Mouse (Mus musculus): ENCODE measurements around the gene Grhpr. TPM values are rescaled to one million over a fixed set of nuclear protein-coding genes. Genes with fewer than 3 reads are reported as not detected.

Gene Grhpr
- polyA plus RNA-seq (2014; fragmentation: Nextera tagmentation; extraction: Ambion mirVana): 46.2 and 50.1 TPM in 2 replicates

DNA sequence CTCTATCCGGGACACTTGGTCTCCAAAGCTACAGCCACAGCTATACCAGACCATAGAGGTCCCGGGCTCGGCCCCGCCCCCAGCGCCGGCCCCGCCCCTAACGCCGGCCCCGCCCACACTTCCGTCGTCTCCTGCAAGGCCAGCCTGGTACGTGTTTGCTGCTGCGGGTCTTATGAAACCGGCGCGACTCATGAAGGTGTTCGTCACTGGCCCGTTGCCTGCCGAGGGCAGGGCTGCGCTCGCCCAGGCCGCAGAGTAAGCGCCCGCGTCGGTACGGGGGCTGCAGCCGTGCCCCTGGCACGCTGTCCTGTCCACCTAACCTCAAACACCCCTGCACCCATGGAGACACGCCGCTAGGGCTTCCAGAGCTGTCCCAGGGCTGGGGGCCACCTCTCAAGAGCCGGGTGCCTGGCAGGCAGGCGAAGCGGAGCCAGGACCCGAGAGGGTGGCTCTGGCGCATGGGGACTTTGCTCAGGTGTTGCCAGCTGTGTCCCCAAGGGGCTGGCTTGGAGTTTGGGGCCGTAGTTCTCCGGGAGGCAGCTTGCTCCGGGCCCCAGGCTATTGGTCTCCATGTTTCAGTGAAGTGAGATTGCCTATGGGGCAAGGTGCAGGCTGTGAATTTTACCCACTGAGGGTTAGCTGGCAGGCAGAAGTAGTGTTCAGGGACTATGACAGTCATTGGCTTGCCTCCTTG is at the start of gene Grhpr:
Gene Grhpr, plus strand, starts transcription at position 116 of the 694 bp plus-strand sequence.
- peak within 1 kb of the TSS; percentile 94 for H3K4me2 ChIP-seq
- TF ChIP-seq CTCF (IDR thresholded peaks at IDR 0.05; ENCODE audit: low read depth): peak; percentile 38; the same call in 1 of the 2 replicates
- DNase-seq: peak; percentile 89
- no peaks in the 10 kb centered on the region for H3K27me3 ChIP-seq (ENCODE audit: insufficient read depth, low read length)
- 1% methylated on average over 40 of the region's 40 CpGs for WGBS
- H3K9me3 ChIP-seq (ENCODE audit: low read depth, low read length): no peaks in the 10 kb centered on the region
- peak within 1 kb of the TSS; percentile 89 for H3K9ac ChIP-seq
- peak; percentile 95 for ATAC-seq (ENCODE audit: insufficient read depth)
- peak within 1 kb of the TSS; percentile 84 for H3K27ac ChIP-seq (ENCODE audit: low read depth)
- H3K4me3 ChIP-seq (ENCODE audit: low read depth, low read length): peak within 1 kb of the TSS; percentile 57
- peaks cover 14% of the 10 kb centered on the region; the same call in 1 of the 2 replicates for H3K36me3 ChIP-seq (ENCODE audit: insufficient read depth)
- H3K4me1 ChIP-seq (ENCODE audit: insufficient read depth): no peaks in the 10 kb centered on the region

DNA sequence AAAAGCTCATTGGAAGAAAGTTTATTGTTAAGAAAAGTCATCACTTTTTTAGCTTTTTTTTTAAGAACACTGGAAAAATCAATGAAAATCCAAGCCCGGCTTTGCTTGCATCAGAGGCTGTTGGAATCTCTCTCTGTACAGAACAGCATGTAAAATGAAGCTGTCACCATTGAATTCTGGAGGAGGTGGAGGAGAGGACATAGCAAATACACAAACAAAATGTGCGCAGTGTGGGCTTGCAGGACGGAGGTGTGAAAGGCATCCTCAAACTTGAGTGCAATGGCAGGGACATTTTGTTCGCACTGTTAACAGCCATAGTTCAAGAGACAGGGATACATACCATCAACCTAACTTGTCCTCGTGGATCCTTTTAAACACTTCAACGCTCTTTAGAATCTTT is 49.5 kb upstream of the Grhpr start:
- H3K9ac ChIP-seq: no peak overlapping the region
- no peak overlapping the region for H3K4me3 ChIP-seq (ENCODE audit: low read depth, low read length)
- H3K9me3 ChIP-seq (ENCODE audit: low read depth, low read length): no peaks in the 10 kb centered on the region
- ATAC-seq (ENCODE audit: insufficient read depth) (no peak), DNase-seq (no peak)
- H3K36me3 ChIP-seq (ENCODE audit: insufficient read depth): peaks cover 45% of the 10 kb centered on the region
- no peaks in the 10 kb centered on the region for H3K27me3 ChIP-seq (ENCODE audit: insufficient read depth, low read length)
- no peaks in the 10 kb centered on the region for H3K4me1 ChIP-seq (ENCODE audit: insufficient read depth)
- TF ChIP-seq CTCF (IDR thresholded peaks at IDR 0.05; ENCODE audit: low read depth): no peak
- 91% methylated on average over 6 of the region's 6 CpGs for WGBS
- no peak overlapping the region for H3K27ac ChIP-seq (ENCODE audit: low read depth)
- H3K4me2 ChIP-seq: no peak overlapping the region

DNA sequence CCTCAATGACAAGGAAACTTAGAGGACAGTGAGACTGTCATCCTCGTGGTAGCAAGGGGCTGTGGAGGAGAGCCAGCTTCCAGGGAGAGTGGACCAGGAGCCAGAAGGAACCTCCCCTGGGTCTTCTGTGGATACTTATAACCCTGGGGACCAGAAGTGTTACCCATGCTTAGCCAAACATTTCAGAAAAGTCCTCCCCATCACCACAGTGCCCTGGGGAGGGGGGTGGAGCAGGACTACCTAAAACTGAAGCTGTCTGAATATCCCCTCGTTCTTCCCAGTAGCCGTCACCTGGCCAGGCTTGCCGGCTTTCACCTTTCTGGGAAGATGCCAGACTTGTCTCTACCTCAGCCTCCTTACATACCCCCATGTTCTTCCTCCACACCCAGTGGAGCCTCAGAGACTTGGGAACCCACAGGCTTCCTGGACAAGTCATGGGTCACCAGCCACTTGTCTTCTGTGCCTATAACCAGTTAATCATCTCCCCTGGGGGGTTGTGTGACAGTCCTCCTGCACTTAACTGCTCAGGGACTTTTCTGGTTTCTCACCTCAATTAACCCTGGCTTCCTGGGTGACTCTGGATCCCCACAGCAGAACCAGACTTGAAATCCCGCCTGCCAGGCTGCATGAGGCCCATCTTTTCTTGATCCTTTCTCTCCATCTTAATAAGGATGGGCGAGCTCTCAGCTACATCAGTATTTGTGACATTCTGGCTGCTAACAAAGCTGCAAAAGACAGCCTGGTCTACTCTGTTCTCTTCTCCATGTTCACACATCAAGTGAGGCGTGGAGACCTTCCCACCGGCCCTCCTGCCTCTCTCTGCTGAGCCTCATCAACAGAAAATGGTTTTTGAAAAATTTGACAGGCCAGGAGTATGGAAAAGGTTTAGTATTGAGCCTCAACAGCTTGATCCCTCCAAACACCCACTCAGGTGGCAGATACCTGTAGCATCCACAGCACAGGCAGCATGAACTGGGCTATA is 42.5 kb upstream of the Grhpr start:
- DNase-seq: no peak
- Histone ChIP-seq H3K4me2 (no peak overlapping the region), H3K9ac (no peak overlapping the region), H3K4me1 (ENCODE audit: insufficient read depth) (no peaks in the 10 kb centered on the region), H3K4me3 (ENCODE audit: low read depth, low read length) (no peak overlapping the region), H3K27ac (ENCODE audit: low read depth) (no peak overlapping the region), H3K9me3 (ENCODE audit: low read depth, low read length) (no peaks in the 10 kb centered on the region), H3K36me3 (ENCODE audit: insufficient read depth) (0 out of 2 replicates have a peak, but pooled peaks cover 8% of the 10 kb centered on the region), H3K27me3 (ENCODE audit: insufficient read depth, low read length) (no peaks in the 10 kb centered on the region)
- ATAC-seq (ENCODE audit: insufficient read depth): no peak
- 68% methylated on average over 8 of the region's 8 CpGs for WGBS
- no peak for TF ChIP-seq CTCF (IDR thresholded peaks at IDR 0.05; ENCODE audit: low read depth)

DNA sequence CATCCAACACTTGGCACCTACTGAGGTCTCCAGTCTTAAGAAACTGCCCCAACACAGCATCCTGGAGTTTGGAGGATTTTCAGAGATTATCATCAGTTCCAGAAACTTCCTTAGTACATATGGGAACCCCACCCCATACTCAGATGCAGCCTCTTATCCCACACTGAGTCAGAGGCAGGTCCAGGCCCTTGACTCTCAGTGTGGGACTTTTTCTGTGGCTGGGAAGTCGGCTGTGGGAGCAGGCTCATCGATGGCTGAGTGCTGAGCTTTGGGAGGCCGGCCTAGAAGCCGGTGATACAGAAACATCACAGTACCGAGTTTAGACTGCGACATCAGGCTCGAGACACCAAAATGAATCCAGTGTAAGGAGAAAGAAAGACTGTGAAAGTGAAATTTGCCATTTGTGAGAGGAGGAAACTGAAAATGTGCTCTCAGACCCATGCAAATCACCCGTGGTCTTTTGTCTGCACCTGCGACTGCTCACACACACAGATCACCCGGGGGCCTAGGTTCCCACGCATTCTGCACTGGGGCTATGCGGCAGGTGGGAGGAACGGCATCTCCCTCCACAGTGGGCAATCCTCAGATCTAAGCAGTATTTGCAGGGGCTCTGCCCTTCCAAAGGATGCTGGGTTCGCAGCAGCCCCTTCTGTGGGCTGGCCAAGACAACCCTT is 41.5 kb upstream of the Grhpr start:
- no peak for TF ChIP-seq CTCF (IDR thresholded peaks at IDR 0.05; ENCODE audit: low read depth)
- Histone ChIP-seq H3K9ac (no peak overlapping the region), H3K4me2 (no peak overlapping the region), H3K27ac (ENCODE audit: low read depth) (no peak overlapping the region), H3K4me3 (ENCODE audit: low read depth, low read length) (no peak overlapping the region), H3K9me3 (ENCODE audit: low read depth, low read length) (no peaks in the 10 kb centered on the region), H3K27me3 (ENCODE audit: insufficient read depth, low read length) (no peaks in the 10 kb centered on the region), H3K4me1 (ENCODE audit: insufficient read depth) (no peaks in the 10 kb centered on the region), H3K36me3 (ENCODE audit: insufficient read depth) (no peaks in the 10 kb centered on the region)
- no peak for DNase-seq
- 81% methylated on average over 14 of the region's 14 CpGs for whole genome bisulfite sequencing
- no peak for ATAC-seq (ENCODE audit: insufficient read depth)

DNA sequence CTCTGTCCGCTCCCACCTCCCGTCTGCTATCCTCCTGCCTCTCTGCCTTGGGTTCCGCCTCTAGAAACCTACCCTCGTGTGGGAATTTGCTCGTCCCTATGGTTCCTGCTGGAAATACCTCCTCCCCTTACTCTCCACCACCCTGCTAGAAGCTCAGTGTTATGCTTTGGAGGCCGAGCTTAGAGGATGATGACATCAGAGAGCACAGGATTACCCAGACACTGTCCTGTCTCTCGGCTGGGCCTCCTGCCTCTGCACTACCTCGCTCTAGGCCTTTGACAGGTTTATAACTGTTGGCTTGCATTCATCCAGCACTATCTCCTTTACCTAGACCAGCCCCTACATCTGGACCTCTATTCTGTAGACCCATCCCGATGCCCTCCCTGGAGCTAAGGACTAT is 40.9 kb upstream of the Grhpr start:
- Histone ChIP-seq H3K4me2 (no peak overlapping the region), H3K4me3 (ENCODE audit: low read depth, low read length) (no peak overlapping the region), H3K4me1 (ENCODE audit: insufficient read depth) (no peaks in the 10 kb centered on the region), H3K36me3 (ENCODE audit: insufficient read depth) (no peaks in the 10 kb centered on the region), H3K27me3 (ENCODE audit: insufficient read depth, low read length) (no peaks in the 10 kb centered on the region), H3K27ac (ENCODE audit: low read depth) (no peak overlapping the region), H3K9ac (no peak overlapping the region), H3K9me3 (ENCODE audit: low read depth, low read length) (no peaks in the 10 kb centered on the region)
- ATAC-seq (ENCODE audit: insufficient read depth) (no peak), DNase-seq (no peak)
- 72% methylated on average over 9 of the region's 9 CpGs for WGBS
- TF ChIP-seq CTCF (IDR thresholded peaks at IDR 0.05; ENCODE audit: low read depth): no peak

DNA sequence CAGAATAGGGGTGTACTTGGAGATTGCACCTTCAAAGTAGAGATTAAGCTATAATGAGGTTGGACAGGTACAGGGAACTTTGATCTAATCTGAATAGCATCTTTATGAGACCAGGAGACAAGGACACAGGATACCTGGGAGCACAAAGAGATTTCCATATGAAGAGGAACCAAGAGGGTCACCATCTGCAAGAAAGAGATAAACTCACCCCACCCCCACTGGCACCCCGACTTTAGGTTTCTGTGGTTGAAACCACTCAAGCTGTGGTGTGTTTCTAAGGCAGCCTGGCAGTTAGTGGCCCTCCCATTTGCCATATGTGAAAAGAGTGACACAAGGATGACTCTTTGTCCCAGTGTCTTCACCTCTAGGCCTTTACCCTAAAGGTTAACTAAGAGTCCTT is 39.0 kb upstream of the Grhpr start:
- DNase-seq (no peak), ATAC-seq (ENCODE audit: insufficient read depth) (no peak)
- Histone ChIP-seq H3K27me3 (ENCODE audit: insufficient read depth, low read length) (no peaks in the 10 kb centered on the region), H3K4me3 (ENCODE audit: low read depth, low read length) (no peak overlapping the region), H3K36me3 (ENCODE audit: insufficient read depth) (no peaks in the 10 kb centered on the region), H3K9me3 (ENCODE audit: low read depth, low read length) (no peaks in the 10 kb centered on the region), H3K9ac (no peak overlapping the region), H3K4me2 (no peak overlapping the region), H3K4me1 (ENCODE audit: insufficient read depth) (no peaks in the 10 kb centered on the region), H3K27ac (ENCODE audit: low read depth) (no peak overlapping the region)
- WGBS: 80% methylated on average over 1 of the region's 1 CpGs
- TF ChIP-seq CTCF (IDR thresholded peaks at IDR 0.05; ENCODE audit: low read depth): no peak
